Mouse (Mus musculus) neural tube, embryonic 14.5 days (tissue): ENCODE measurements around the gene Neu4. TPM values are rescaled to one million over a fixed set of nuclear protein-coding genes. Genes with fewer than 3 reads are reported as not detected.
"Not testable (repeated sequence)": the region's sequence is repeated elsewhere in the genome, so short reads cannot be mapped to it uniquely, and the experiment has no call there.

Source experiments
- ATAC-seq: fragments of 200-750 bp; cut with Nextera tagmentation; 2 replicates; pipeline ENCODE4 v1.8.0; 2017; ENCODE audit warnings: low read depth, mild to moderate bottlenecking, moderate TSS enrichment, moderate library complexity
- H3K27ac ChIP-seq: fragments of 300-500 bp; sonication (generic); 2 replicates; pipeline ENCODE4 v1.5.1; 2014; ENCODE audit warnings: low read depth, mild to moderate bottlenecking, control low read depth, low read length, moderate library complexity, mixed read lengths
- H3K27me3 ChIP-seq: fragments of 300-500 bp; sonication (generic); 2 replicates; pipeline ENCODE4 v1.6.1; 2014; ENCODE audit warnings: low read length; ENCODE audit not compliant: control insufficient read depth, insufficient read depth
- H3K36me3 ChIP-seq: fragments of 300-500 bp; sonication (generic); 2 replicates; pipeline ENCODE4 v1.6.1; 2014; ENCODE audit warnings: low read length, mixed read lengths; ENCODE audit not compliant: control insufficient read depth, insufficient read depth
- H3K4me1 ChIP-seq: fragments of 300-500 bp; sonication (generic); 2 replicates; pipeline ENCODE4 v1.6.1; 2014; ENCODE audit warnings: low read length; ENCODE audit not compliant: control insufficient read depth, insufficient read depth
- H3K4me2 ChIP-seq: fragments of 300-500 bp; sonication (generic); 2 replicates; pipeline ENCODE4 v1.6.1; 2014; ENCODE audit warnings: mild to moderate bottlenecking, low read depth, low read length, control low read depth
- H3K4me3 ChIP-seq: fragments of 300-500 bp; sonication (generic); 2 replicates; pipeline ENCODE4 v1.5.1; 2014; ENCODE audit warnings: low read depth, low read length, control low read depth, mixed read lengths
- H3K9ac ChIP-seq: fragments of 300-500 bp; sonication (generic); replicated peaks from 2 replicates; pipeline ENCODE4 v1.6.1; 2014; ENCODE audit warnings: low read depth, mild to moderate bottlenecking, control low read depth, low read length, mixed read lengths
- H3K9me3 ChIP-seq: fragments of 300-500 bp; sonication (generic); 2 replicates; pipeline ENCODE4 v1.6.1; 2016; ENCODE audit warnings: low read length; ENCODE audit not compliant: control insufficient read depth
- WGBS: fragments of 180-500 bp; shearing (Covaris S2); extraction: QIAGEN DNeasy Blood & Tissue Kit; methylation state at CpG from one replicate; pipeline ENCODE4 v1.1.7; 2014; 5-methylcytosine and 5-hydroxymethylcytosine counted together
- polyA plus RNA-seq: library from polyadenylated mRNA; unstranded; fragments of >200 nt; fragmentation: Nextera tagmentation; extraction: Ambion mirVana; gene quantifications from 2 replicates; pipeline ENCODE4 v1.2.1, GENCODE M21; 2014

The Neu4 gene
- polyA plus RNA-seq, 1 experiment from 2014 or later = not detected

GRCm38 (mm10) chr1:94045559-94045958 is 25.3 kb downstream of the Neu4 start:
- WGBS = 71% methylated on average over 3 of the region's 3 CpGs

DNA sequence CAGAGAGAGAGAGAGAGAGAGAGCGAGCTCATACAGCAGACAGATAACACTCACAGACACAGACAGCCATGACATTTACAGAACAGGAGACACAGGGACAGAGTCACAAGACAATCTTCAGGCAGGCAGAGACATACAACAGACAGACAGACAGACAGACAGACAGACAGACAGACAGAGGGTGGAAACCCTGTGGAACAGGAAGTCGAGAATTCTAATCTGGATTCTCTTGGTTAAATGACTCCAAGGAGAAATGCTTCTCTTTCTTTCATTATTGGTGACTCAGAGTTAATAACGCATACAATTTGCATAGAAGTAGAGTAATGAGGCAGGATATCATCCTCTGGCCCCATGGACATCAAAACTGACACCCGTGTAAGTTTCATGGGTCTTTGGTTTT is 26.3 kb downstream of the Neu4 start:
- H3K4me1 ChIP-seq = no peaks in the 10 kb centered on the region
- H3K4me2 ChIP-seq = no peak overlapping the region
- H3K27me3 ChIP-seq = no peaks in the 10 kb centered on the region
- 74% methylated on average over 4 of the region's 4 CpGs for WGBS
- H3K4me3 ChIP-seq = no peak overlapping the region
- H3K27ac ChIP-seq = no peak overlapping the region
- H3K36me3 ChIP-seq = no peaks in the 10 kb centered on the region
- no peak for ATAC-seq
- no peaks in the 10 kb centered on the region for H3K9me3 ChIP-seq
- H3K9ac ChIP-seq = no peak overlapping the region

More at GRCm38 (mm10) chr1:94045559-94045958, 25.3 kb downstream of the Neu4 start:
- H3K27ac ChIP-seq = no peak overlapping the region
- no peaks in the 10 kb centered on the region for H3K36me3 ChIP-seq
- ATAC-seq = no peak
- no peaks in the 10 kb centered on the region for H3K9me3 ChIP-seq
- H3K4me3 ChIP-seq = no peak overlapping the region
- H3K4me2 ChIP-seq = no peak overlapping the region
- H3K27me3 ChIP-seq = no peaks in the 10 kb centered on the region
- H3K4me1 ChIP-seq = no peaks in the 10 kb centered on the region
- no peak overlapping the region for H3K9ac ChIP-seq

- H3K27me3 ChIP-seq = no peaks in the 10 kb centered on the region
- no peak overlapping the region for H3K4me2 ChIP-seq
- WGBS = 86% methylated on average over 5 of the region's 5 CpGs
- no peaks in the 10 kb centered on the region for H3K4me1 ChIP-seq
- H3K9me3 ChIP-seq = no peaks in the 10 kb centered on the region
- H3K4me3 ChIP-seq = no peak overlapping the region
- no peak overlapping the region for H3K27ac ChIP-seq
- H3K36me3 ChIP-seq = no peaks in the 10 kb centered on the region
- ATAC-seq = no peak
- no peak overlapping the region for H3K9ac ChIP-seq
Observed at GRCm38 (mm10) chr1:94051104-94051503, 30.9 kb downstream of the Neu4 start.

GRCm38 (mm10) chr1:94052373-94052772 is 32.1 kb downstream of the Neu4 start, which contains the start of gene Pdcd1:
Gene Pdcd1, minus strand, starts transcription at chr1:94052553.
- no peak for ATAC-seq
- H3K27me3 ChIP-seq = no peaks in the 10 kb centered on the region
- no peak within 1 kb of the TSS for H3K9ac ChIP-seq
- H3K4me2 ChIP-seq = no peak within 1 kb of the TSS
- no peak within 1 kb of the TSS for H3K27ac ChIP-seq
- H3K9me3 ChIP-seq = no peaks in the 10 kb centered on the region
- H3K4me1 ChIP-seq = no peaks in the 10 kb centered on the region
- H3K4me3 ChIP-seq = no peak within 1 kb of the TSS
- H3K36me3 ChIP-seq = no peaks in the 10 kb centered on the region
- 73% methylated on average over 5 of the region's 6 CpGs for WGBS

DNA sequence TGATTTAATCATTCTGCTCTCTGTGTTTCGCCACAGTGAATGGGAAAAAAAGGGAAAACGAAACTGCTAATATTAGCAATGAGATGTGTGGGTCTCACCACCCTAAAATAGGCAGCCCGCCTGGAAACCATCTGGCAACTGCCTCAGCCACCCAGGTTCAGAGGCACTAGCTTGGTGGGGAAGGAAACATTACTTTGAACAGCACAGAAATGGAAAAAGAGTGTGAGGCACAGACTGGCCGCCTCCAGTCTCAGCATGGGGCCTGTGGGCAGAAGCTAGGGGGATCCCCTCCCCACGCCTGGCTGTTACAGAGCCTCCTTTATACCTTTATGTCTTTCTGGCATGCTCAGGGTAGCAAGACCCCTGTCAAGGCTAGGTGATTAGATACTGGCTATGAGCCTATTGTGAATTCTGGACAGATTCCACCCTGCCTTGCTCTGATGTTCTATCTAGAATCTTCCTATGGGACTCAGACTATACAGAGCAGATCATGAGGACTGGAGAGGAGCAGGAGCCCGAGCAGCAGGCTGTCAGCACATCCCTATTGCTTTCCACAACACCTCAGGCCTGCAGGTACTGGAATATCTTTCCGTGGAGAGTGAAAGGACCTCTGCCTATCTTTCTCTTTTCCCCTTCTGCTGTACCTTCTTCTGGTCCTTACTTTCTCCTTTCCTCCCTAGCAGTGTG is 33.4 kb downstream of the Neu4 start:
- H3K27ac ChIP-seq = no peak overlapping the region
- no peak overlapping the region for H3K9ac ChIP-seq
- ATAC-seq = no peak
- no peak overlapping the region for H3K4me3 ChIP-seq
- no peaks in the 10 kb centered on the region for H3K36me3 ChIP-seq
- no peak overlapping the region for H3K4me2 ChIP-seq
- H3K27me3 ChIP-seq = no peaks in the 10 kb centered on the region
- H3K9me3 ChIP-seq = no peaks in the 10 kb centered on the region
- 66% methylated on average over 7 of the region's 7 CpGs for WGBS
- no peaks in the 10 kb centered on the region for H3K4me1 ChIP-seq

DNA sequence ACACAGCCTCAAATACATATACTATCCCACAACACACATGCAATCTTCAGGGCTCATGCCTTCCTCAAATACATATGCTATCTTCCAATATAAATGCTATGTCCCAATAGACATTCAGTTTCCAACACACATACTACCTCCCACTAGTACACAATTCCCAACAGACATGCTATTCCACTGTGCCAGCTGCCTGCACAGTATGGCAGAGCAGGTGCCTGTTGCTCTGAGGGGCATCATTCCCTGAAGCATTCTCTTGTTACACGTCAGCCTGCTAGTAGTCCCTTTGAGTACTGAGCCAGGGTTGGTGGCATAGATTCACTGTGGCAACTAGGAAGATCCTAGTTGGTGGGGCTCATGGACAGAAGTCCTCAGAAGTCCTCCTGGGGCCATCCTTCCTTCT is 34.2 kb downstream of the Neu4 start:
- H3K36me3 ChIP-seq = no peaks in the 10 kb centered on the region
- ATAC-seq = no peak
- H3K4me1 ChIP-seq = no peaks in the 10 kb centered on the region
- H3K27ac ChIP-seq = no peak overlapping the region
- H3K4me2 ChIP-seq = no peak overlapping the region
- H3K9me3 ChIP-seq = no peaks in the 10 kb centered on the region
- no peak overlapping the region for H3K9ac ChIP-seq
- no peak overlapping the region for H3K4me3 ChIP-seq
- H3K27me3 ChIP-seq = no peaks in the 10 kb centered on the region
- 79% methylated on average over 1 of the region's 1 CpGs for WGBS

- H3K4me1 ChIP-seq = no peaks in the 10 kb centered on the region
- H3K4me2 ChIP-seq = no peak overlapping the region
- no peaks in the 10 kb centered on the region for H3K27me3 ChIP-seq
- H3K36me3 ChIP-seq = no peaks in the 10 kb centered on the region
- no peak overlapping the region for H3K9ac ChIP-seq
- no peak overlapping the region for H3K4me3 ChIP-seq
- WGBS = 82% methylated on average over 3 of the region's 3 CpGs
- no peak overlapping the region for H3K27ac ChIP-seq
- ATAC-seq = no peak
- H3K9me3 ChIP-seq = no peaks in the 10 kb centered on the region
Observed at GRCm38 (mm10) chr1:94055966-94056365, 35.7 kb downstream of the Neu4 start.

DNA sequence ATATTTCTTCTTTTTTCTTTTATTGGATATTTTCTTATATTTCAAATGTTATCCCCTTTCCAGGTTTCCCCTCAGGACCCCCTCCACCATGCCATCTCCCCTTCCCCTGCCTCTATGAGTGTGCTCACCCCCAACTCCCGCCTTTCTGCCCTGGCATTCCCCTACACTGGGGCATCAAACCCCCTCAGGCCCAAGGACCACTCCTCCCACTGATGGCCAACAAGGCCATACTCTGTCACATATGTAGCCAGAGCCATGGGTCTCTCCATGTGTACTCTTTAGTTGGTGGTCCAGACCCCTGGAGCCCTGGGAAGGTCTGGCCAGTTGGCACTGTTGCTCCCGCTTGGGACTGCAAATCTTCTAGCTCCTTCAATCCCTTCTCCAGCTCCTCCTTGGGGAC is 37.1 kb downstream of the Neu4 start:
- no peak overlapping the region for H3K4me3 ChIP-seq
- H3K27ac ChIP-seq = no peak overlapping the region
- no peaks in the 10 kb centered on the region for H3K36me3 ChIP-seq
- H3K27me3 ChIP-seq = no peaks in the 10 kb centered on the region
- 97% methylated on average over 2 of the region's 2 CpGs for WGBS
- H3K9ac ChIP-seq = no peak overlapping the region
- H3K4me2 ChIP-seq = no peak overlapping the region
- no peak for ATAC-seq
- no peaks in the 10 kb centered on the region for H3K9me3 ChIP-seq
- H3K4me1 ChIP-seq = no peaks in the 10 kb centered on the region

- not testable (repeated sequence) for ATAC-seq, H3K9me3 ChIP-seq, H3K4me2 ChIP-seq, H3K27me3 ChIP-seq, H3K36me3 ChIP-seq, H3K9ac ChIP-seq, H3K4me1 ChIP-seq, H3K4me3 ChIP-seq, H3K27ac ChIP-seq
- WGBS = 74% methylated on average over 1 of the region's 1 CpGs
Observed at GRCm38 (mm10) chr1:94058281-94058680, 38.0 kb downstream of the Neu4 start.
